21 mouse cellular contexts compared by ENCODE assay signal in genomic region chrX:57982351-57982750, GRCm38 (mm10). TPM values are rescaled to one million over a fixed set of nuclear protein-coding genes. Genes with fewer than 3 reads are reported as not detected.
"Had no signal": no experiment of that assay in that cellular context is flagged by ENCODE, and none has a peak within 500 bp of the region (broad histone marks: within the 10 kb centered on the region; RNA-seq: fewer than 3 reads in every experiment).

No protein-coding gene starts in this region.

- DNase-seq: liver; liver, embryonic 13.5 days; liver, postnatal 0 days; lung, adult 18-20 months; lung, adult 2 months; lung, embryonic 14.5 days; lung, postnatal 10 days; lung, postnatal 14 days; lung, postnatal 36 days; lung, postnatal 4 days; midbrain, embryonic 14.5 days had no signal

- ATAC-seq: liver, embryonic 12.5 days; liver, postnatal 0 days; lung, postnatal 0 days; midbrain, embryonic 13.5 days; midbrain, embryonic 15.5 days; midbrain, embryonic 16.5 days had no signal

RNA-seq across cellular contexts. Expression of gene Zic3, which starts 40.1 kb away (rescaled TPM):
- total RNA-seq: liver, adult 2 months; megakaryocyte progenitor cell, adult 5-6 weeks; megakaryocyte, adult 5-6 weeks; megakaryocyte-erythroid progenitor cell, adult 5-6 weeks; monocyte, adult 5-6 weeks had no signal
